17 mouse cellular contexts compared by ENCODE assay signal in genomic region chr9:78546944-78547343, GRCm38 (mm10). TPM values are rescaled to one million over a fixed set of nuclear protein-coding genes. Genes with fewer than 3 reads are reported as not detected.
DNase-seq lines count a peak whose midpoint lies in the region; ATAC-seq and TF ChIP-seq lines count a peak whose summit lies in the region.
"Had no signal": no experiment of that assay in that cellular context is flagged by ENCODE, and none has a peak within 500 bp of the region (broad histone marks: within the 10 kb centered on the region; RNA-seq: fewer than 3 reads in every experiment).

No protein-coding gene starts in this region.

- no peaks in the 10 kb centered on the region for H3K4me1 ChIP-seq in embryonic facial prominence, embryonic 14.5 days (ENCODE audit: control insufficient read depth, insufficient read depth, low read length)
- H3K4me1 ChIP-seq in embryonic facial prominence, embryonic 10.5 days, result no peaks in the 10 kb centered on the region
- no peaks in the 10 kb centered on the region for H3K4me1 ChIP-seq in midbrain, embryonic 16.5 days (ENCODE audit: control insufficient read depth, insufficient read depth, low read length)
- H3K4me1 ChIP-seq: embryonic facial prominence, embryonic 12.5 days; midbrain, embryonic 15.5 days; neural tube, embryonic 13.5 days had no signal

- no peak overlapping the region for H3K4me3 ChIP-seq in embryonic facial prominence, embryonic 14.5 days (ENCODE audit: low read depth, low read length)
- no peak overlapping the region for H3K4me3 ChIP-seq in embryonic facial prominence, embryonic 10.5 days
- H3K4me3 ChIP-seq in layer of hippocampus, adult 2 months, result no peak overlapping the region
- H3K4me3 ChIP-seq in midbrain, embryonic 16.5 days (ENCODE audit: low read depth, low read length), result no peak overlapping the region
- H3K4me3 ChIP-seq: embryonic facial prominence, embryonic 12.5 days; midbrain, embryonic 15.5 days; neural tube, embryonic 13.5 days had no signal

- TF ChIP-seq CTCF in layer of hippocampus, adult 2 months (conservative IDR thresholded peaks at IDR 0.05), result no peak

- no peak overlapping the region for H3K27ac ChIP-seq in embryonic facial prominence, embryonic 14.5 days (replicated peaks; ENCODE audit: low read depth, low read length)
- no peak overlapping the region for H3K27ac ChIP-seq in embryonic facial prominence, embryonic 10.5 days (replicated peaks)
- H3K27ac ChIP-seq in layer of hippocampus, adult 2 months, result no peak overlapping the region
- no peak overlapping the region for H3K27ac ChIP-seq in midbrain, embryonic 16.5 days (ENCODE audit: low read length)
- H3K27ac ChIP-seq: embryonic facial prominence, embryonic 12.5 days; hindbrain, embryonic 14.5 days; midbrain, embryonic 15.5 days; neural tube, embryonic 13.5 days had no signal

- peak; percentile 33 for DNase-seq in embryonic facial prominence, embryonic 14.5 days (ENCODE audit: low spot score)
- no peak for DNase-seq in embryonic facial prominence, embryonic 10.5 days (ENCODE audit: low spot score)
- DNase-seq in layer of hippocampus, adult 11-12 months (ENCODE audit: low spot score), result peak; percentile 22
- no peak for DNase-seq in layer of hippocampus, adult 2 months (ENCODE audit: low spot score in 2 of 2)
- DNase-seq in left cerebral cortex, postnatal 14 days (ENCODE audit: low spot score in 2 of 2), result peak; percentile 66 to 81
- peak; percentile 84 for DNase-seq in telencephalon, adult 2 months (ENCODE audit: low read depth, low spot score)
- DNase-seq in lung, postnatal 14 days, result no peak
- DNase-seq: cerebellum, adult 9-10 months; kidney, adult 2 months; lung, postnatal 10 days; retina, postnatal 1 day had no signal

- H3K9ac ChIP-seq in embryonic facial prominence, embryonic 14.5 days (ENCODE audit: low read depth, low read length), result no peak overlapping the region
- no peak overlapping the region for H3K9ac ChIP-seq in midbrain, embryonic 16.5 days (ENCODE audit: low read depth, low read length)
- H3K9ac ChIP-seq: embryonic facial prominence, embryonic 12.5 days; hindbrain, embryonic 14.5 days; midbrain, embryonic 15.5 days; neural tube, embryonic 13.5 days had no signal

- H3K27me3 ChIP-seq in embryonic facial prominence, embryonic 14.5 days (replicated peaks; ENCODE audit: control insufficient read depth, insufficient read depth, low read length), result no peaks in the 10 kb centered on the region
- no peaks in the 10 kb centered on the region for H3K27me3 ChIP-seq in embryonic facial prominence, embryonic 10.5 days (replicated peaks; ENCODE audit: low read depth, poor library complexity, severe bottlenecking)
- no peaks in the 10 kb centered on the region for H3K27me3 ChIP-seq in midbrain, embryonic 16.5 days (ENCODE audit: control insufficient read depth, insufficient read depth, low read depth, low read length)
- H3K27me3 ChIP-seq: embryonic facial prominence, embryonic 12.5 days; midbrain, embryonic 15.5 days; neural tube, embryonic 13.5 days had no signal

- peaks cover 16% of the 10 kb centered on the region; the same call in 1 of the 2 replicates for H3K36me3 ChIP-seq in embryonic facial prominence, embryonic 14.5 days (ENCODE audit: control insufficient read depth, insufficient read depth, low read length)
- peaks cover 8% of the 10 kb centered on the region for H3K36me3 ChIP-seq in embryonic facial prominence, embryonic 10.5 days (replicated peaks)
- no peaks in the 10 kb centered on the region for H3K36me3 ChIP-seq in midbrain, embryonic 16.5 days (ENCODE audit: control insufficient read depth, insufficient read depth, low read length)

- H3K4me2 ChIP-seq in embryonic facial prominence, embryonic 14.5 days (ENCODE audit: low read depth, low read length), result no peak overlapping the region
- H3K4me2 ChIP-seq in midbrain, embryonic 16.5 days (ENCODE audit: low read length), result no peak overlapping the region
- H3K4me2 ChIP-seq: embryonic facial prominence, embryonic 12.5 days; hindbrain, embryonic 14.5 days; liver, embryonic 11.5 days; midbrain, embryonic 15.5 days; neural tube, embryonic 13.5 days had no signal

- no peak for ATAC-seq in embryonic facial prominence, embryonic 14.5 days (ENCODE audit: low read depth)
- no peak for ATAC-seq in midbrain, embryonic 16.5 days
- ATAC-seq: midbrain, embryonic 15.5 days had no signal

- intact Hi-C loops in left cerebral cortex, postnatal 14 days (cut with DNase I), result loop anchor here (5.0 kb wide), 1 partner anchor 70 kb away; no protein-coding TSS in a partner anchor

- H3K9me3 ChIP-seq in embryonic facial prominence, embryonic 14.5 days (ENCODE audit: control insufficient read depth, low read length), result no peaks in the 10 kb centered on the region
- no peaks in the 10 kb centered on the region for H3K9me3 ChIP-seq in embryonic facial prominence, embryonic 10.5 days
- H3K9me3 ChIP-seq in midbrain, embryonic 16.5 days (replicated peaks; ENCODE audit: control insufficient read depth, low read length, poor library complexity, severe bottlenecking), result no peaks in the 10 kb centered on the region
- H3K9me3 ChIP-seq: embryonic facial prominence, embryonic 12.5 days; midbrain, embryonic 15.5 days; neural tube, embryonic 13.5 days had no signal

- WGBS in embryonic facial prominence, embryonic 14.5 days, result 55% methylated on average over 7 of the region's 7 CpGs
- WGBS in embryonic facial prominence, embryonic 10.5 days, result 81% methylated on average over 7 of the region's 7 CpGs
- 78% methylated on average over 7 of the region's 7 CpGs for WGBS in midbrain, embryonic 16.5 days

RNA-seq across cellular contexts. Expression of gene Slc17a5, which starts 40.9 kb away (rescaled TPM):
- polyA plus RNA-seq in embryonic facial prominence, embryonic 14.5 days (2014; fragmentation: Nextera tagmentation; extraction: Ambion mirVana), result 13.1 and 15.4 TPM in 2 replicates
- 9.5 and 11.2 TPM in 2 replicates for polyA plus RNA-seq in embryonic facial prominence, embryonic 10.5 days (2016; fragmentation: Nextera tagmentation; extraction: Ambion mirVana)
- total RNA-seq in layer of hippocampus, adult 2 months (2021), result 10 to 100 TPM; 23.0 to 24.5 TPM
- 10 to 100 TPM; 17.6 to 19.2 TPM for total RNA-seq in left cerebral cortex, postnatal 14 days (2021)
- polyA plus RNA-seq in midbrain, embryonic 16.5 days (2015; fragmentation: Nextera tagmentation; extraction: Ambion mirVana), result 15.9 and 18.5 TPM in 2 replicates

RNA-seq across cellular contexts. Expression of gene Eef1a1, which starts 58.0 kb away (rescaled TPM):
- polyA plus RNA-seq in embryonic facial prominence, embryonic 14.5 days (2014; fragmentation: Nextera tagmentation; extraction: Ambion mirVana), result 5,674 and 6,022 TPM in 2 replicates
- 3,747 and 3,838 TPM in 2 replicates for polyA plus RNA-seq in embryonic facial prominence, embryonic 10.5 days (2016; fragmentation: Nextera tagmentation; extraction: Ambion mirVana)
- total RNA-seq in layer of hippocampus, adult 2 months (2021), result 1,000 to 10,000 TPM; 3,119 to 3,317 TPM
- total RNA-seq in left cerebral cortex, postnatal 14 days (2021), result 1,000 to 10,000 TPM; 2,769 to 2,846 TPM
- polyA plus RNA-seq in midbrain, embryonic 16.5 days (2015; fragmentation: Nextera tagmentation; extraction: Ambion mirVana), result 2,998 and 3,109 TPM in 2 replicates

Comparison
In these comparisons a context has a peak if more than half of its experiments do, and no peak if none do; other contexts are left out.
1. DNase-seq: peak in embryonic facial prominence, embryonic 14.5 days (single experiment), layer of hippocampus, adult 11-12 months (single experiment), left cerebral cortex, postnatal 14 days (2 of 2) and telencephalon, adult 2 months (single experiment); none in embryonic facial prominence, embryonic 10.5 days (single experiment), layer of hippocampus, adult 2 months (0 of 2) and lung, postnatal 14 days (single experiment).